Mouse (Mus musculus) cortical plate, adult 2 months (tissue): ENCODE data around the gene Smarcc1.

Source experiments
- CTCF ChIP-seq: fragments of 200-500 bp; IDR thresholded peaks from 2 replicates; pipeline ENCODE4 v1.5.1; 2011; ENCODE audit warnings: mild to moderate bottlenecking, control low read depth, low read length; ENCODE audit not compliant: insufficient read depth; ENCODE audit errors: extremely low read depth
- POLR2A ChIP-seq: fragments of 200-500 bp; IDR thresholded peaks from 2 replicates; pipeline ENCODE4 v1.6.1; 2011; ENCODE audit warnings: mild to moderate bottlenecking, low read length, control low read depth; ENCODE audit not compliant: insufficient read depth; ENCODE audit errors: extremely low read depth

DNA sequence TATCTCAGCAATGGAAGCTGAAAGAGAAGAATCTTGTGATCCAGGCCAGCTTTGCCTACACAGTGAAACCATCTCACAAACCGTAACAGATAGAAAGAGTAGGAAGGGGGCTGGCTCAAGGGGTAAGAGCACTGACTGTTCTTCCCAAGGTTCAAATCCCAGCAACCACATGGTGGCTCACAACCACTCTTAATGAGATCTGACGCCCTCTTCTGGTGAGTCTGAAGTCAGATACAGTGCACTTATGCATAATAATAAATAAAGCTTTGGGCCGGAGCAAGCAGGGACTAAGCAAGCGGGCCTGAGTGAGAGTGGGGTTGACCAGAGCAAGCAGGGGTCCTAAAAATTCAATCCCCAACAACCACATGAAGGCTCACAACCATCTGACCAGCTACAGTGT, 24.2 kb upstream of the Smarcc1 start:
- TF ChIP-seq POLR2A (no peak), CTCF (no peak)
